23 mouse cellular contexts compared by ENCODE assay signal in the genomic region with DNA sequence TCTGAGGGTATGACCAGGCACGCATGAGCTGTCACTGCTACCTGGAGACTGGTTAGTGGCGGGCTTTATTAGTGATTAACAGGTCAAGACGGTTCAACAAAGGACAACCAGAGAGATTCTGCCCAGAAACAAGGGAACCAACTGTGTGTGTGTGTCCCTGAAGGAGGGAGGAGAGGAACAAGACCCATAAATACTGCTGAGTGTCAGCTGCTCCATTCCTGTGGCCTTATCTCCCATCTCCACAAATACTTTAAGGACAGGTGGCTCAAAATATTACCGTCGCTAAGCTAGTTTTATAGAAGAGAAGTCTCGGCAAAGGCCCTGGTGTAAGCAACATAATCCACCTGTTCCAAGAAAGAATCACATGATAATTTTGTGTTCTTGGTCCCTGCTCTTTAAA. TPM values are rescaled to one million over a fixed set of nuclear protein-coding genes. Genes with fewer than 3 reads are reported as not detected.
DNase-seq lines count a peak whose midpoint lies in the region; ATAC-seq and TF ChIP-seq lines count a peak whose summit lies in the region.
"Had no signal": no experiment of that assay in that cellular context is flagged by ENCODE, and none has a peak within 500 bp of the region (broad histone marks: within the 10 kb centered on the region; RNA-seq: fewer than 3 reads in every experiment).

No protein-coding gene starts in this region.

- H3K9me3 ChIP-seq in limb, embryonic 13.5 days: no peaks in the 10 kb centered on the region
- H3K9me3 ChIP-seq in limb, embryonic 10.5 days (replicated peaks): no peaks in the 10 kb centered on the region
- H3K9me3 ChIP-seq: embryonic facial prominence, embryonic 13.5 days; embryonic facial prominence, embryonic 15.5 days; forebrain, embryonic 10.5 days; forebrain, embryonic 12.5 days had no signal

- H3K27ac ChIP-seq in gastrocnemius, adult 2 months: peak overlapping the region; percentile 76
- no peak overlapping the region for H3K27ac ChIP-seq in limb, embryonic 13.5 days
- H3K27ac ChIP-seq in limb, embryonic 10.5 days: no peak overlapping the region
- H3K27ac ChIP-seq: embryonic facial prominence, embryonic 13.5 days; embryonic facial prominence, embryonic 15.5 days; forebrain, embryonic 10.5 days; forebrain, embryonic 12.5 days had no signal

- peak; percentile 52 for ATAC-seq in limb, embryonic 13.5 days (ENCODE audit: low FRiP score, low read depth)
- ATAC-seq: forebrain, embryonic 14.5 days had no signal

- no peak for TF ChIP-seq POLR2A in myocyte (IDR thresholded peaks at IDR 0.05; ENCODE audit: insufficient read length, low read depth)

- H3K79me2 ChIP-seq in myocyte (ENCODE audit: control insufficient read depth, insufficient read depth): no peaks in the 10 kb centered on the region

- no peak overlapping the region for H3ac ChIP-seq in myocyte (ENCODE audit: control insufficient read depth, insufficient read length)

- intact Hi-C loops in gastrocnemius, adult 2 months (cut with DNase I): no loop called here

- 79% methylated on average over 6 of the region's 6 CpGs for WGBS in limb, embryonic 13.5 days
- WGBS in limb, embryonic 10.5 days: 81% methylated on average over 6 of the region's 6 CpGs

- H3K4me2 ChIP-seq in limb, embryonic 13.5 days (replicated peaks): no peak overlapping the region
- H3K4me2 ChIP-seq in myocyte (ENCODE audit: low read depth): no peak overlapping the region
- H3K4me2 ChIP-seq: embryonic facial prominence, embryonic 13.5 days; embryonic facial prominence, embryonic 15.5 days; forebrain, embryonic 12.5 days had no signal

- no peaks in the 10 kb centered on the region for H3K36me3 ChIP-seq in limb, embryonic 13.5 days
- no peaks in the 10 kb centered on the region for H3K36me3 ChIP-seq in limb, embryonic 10.5 days
- H3K36me3 ChIP-seq in myocyte (ENCODE audit: control insufficient read depth, insufficient read depth): peaks cover 5% of the 10 kb centered on the region
- H3K36me3 ChIP-seq: embryonic facial prominence, embryonic 13.5 days; embryonic facial prominence, embryonic 15.5 days; forebrain, embryonic 10.5 days; forebrain, embryonic 12.5 days had no signal

- H3K27me3 ChIP-seq in limb, embryonic 13.5 days: no peaks in the 10 kb centered on the region
- H3K27me3 ChIP-seq in limb, embryonic 10.5 days (ENCODE audit: low read depth, poor library complexity, severe bottlenecking): no peaks in the 10 kb centered on the region
- no peaks in the 10 kb centered on the region for H3K27me3 ChIP-seq in myocyte (ENCODE audit: control insufficient read depth, insufficient read depth, insufficient read length)
- H3K27me3 ChIP-seq: embryonic facial prominence, embryonic 13.5 days; embryonic facial prominence, embryonic 15.5 days; forebrain, embryonic 12.5 days had no signal

- no peak overlapping the region for H3K4me3 ChIP-seq in gastrocnemius, adult 2 months
- no peak overlapping the region for H3K4me3 ChIP-seq in limb, embryonic 13.5 days
- no peak overlapping the region for H3K4me3 ChIP-seq in limb, embryonic 10.5 days
- no peak overlapping the region for H3K4me3 ChIP-seq in myocyte
- H3K4me3 ChIP-seq: embryonic facial prominence, embryonic 13.5 days; embryonic facial prominence, embryonic 15.5 days; erythroblast, embryonic 14.5 days; forebrain, embryonic 10.5 days; forebrain, embryonic 12.5 days had no signal

- no peak for TF ChIP-seq CTCF in gastrocnemius, adult 2 months (IDR thresholded peaks at IDR 0.05)

- no peak overlapping the region for H3K9ac ChIP-seq in limb, embryonic 13.5 days
- H3K9ac ChIP-seq: embryonic facial prominence, embryonic 13.5 days; embryonic facial prominence, embryonic 15.5 days; forebrain, embryonic 12.5 days had no signal

- no peak for DNase-seq in gastrocnemius, adult 2 months
- DNase-seq in gastrocnemius, postnatal 25 days: no peak
- DNase-seq in limb, embryonic 10.5 days (ENCODE audit: low spot score): no peak
- no peak for DNase-seq in right cerebral cortex, adult 18-20 months
- no peak for DNase-seq in right cerebral cortex, adult 2 months (ENCODE audit: low spot score in 2 of 2)
- DNase-seq: adrenal gland, adult 2 months; adrenal gland, postnatal 10 days; adrenal gland, postnatal 25 days; cerebellum, adult 11 months; cerebellum, adult 18-20 months; cerebellum, adult 8-10 months; cerebellum, adult 9-11 months; cerebellum, postnatal 14 days; cerebellum, postnatal 36 days; embryo, embryonic 11 days had no signal

- peaks cover 19% of the 10 kb centered on the region for H3K4me1 ChIP-seq in limb, embryonic 13.5 days
- H3K4me1 ChIP-seq in limb, embryonic 10.5 days: peaks cover 15% of the 10 kb centered on the region

TF ChIP-seq in myocyte, 11 proteins besides CTCF, POLR2A, EP300 and RAD21:
- TF ChIP-seq REST (IDR thresholded peaks at IDR 0.05; ENCODE audit: insufficient read depth, insufficient read length) (no peak), MAX (IDR thresholded peaks at IDR 0.05; ENCODE audit: low read depth) (no peak), POLR2AphosphoS2 (IDR thresholded peaks at IDR 0.05; ENCODE audit: insufficient read length, low read depth) (no peak), E2F4 (IDR thresholded peaks at IDR 0.05; ENCODE audit: insufficient read depth) (no peak), SRF (IDR thresholded peaks at IDR 0.05; ENCODE audit: control insufficient read depth, insufficient read length, low read depth) (no peak), TCF3 (IDR thresholded peaks at IDR 0.05; ENCODE audit: insufficient read length, low read depth) (peak; percentile 41), MYOD1 (IDR thresholded peaks at IDR 0.05; ENCODE audit: control insufficient read depth in 1 of 3, insufficient read length in 2 of 3, low read depth in 2 of 3) (peak; percentile 64 to 91 (median 74)), TCF12 (IDR thresholded peaks at IDR 0.05; ENCODE audit: insufficient read depth, poor library complexity, severe bottlenecking) (peak; percentile 69), MYOG (IDR thresholded peaks at IDR 0.05; ENCODE audit: control insufficient read depth in 1 of 3, insufficient read depth in 1 of 3, insufficient read length in 2 of 3, low read depth in 2 of 3) (peak in 2 of 3 experiments; percentile 74 to 79)

RNA-seq across cellular contexts. Expression of gene Fam8a1, which starts 39.9 kb away (rescaled TPM):
- total RNA-seq in gastrocnemius, adult 2 months (2021): 10 to 100 TPM; 29.7 to 34.3 TPM
- total RNA-seq in gastrocnemius, postnatal 25 days (2021): 10 to 100 TPM; 21.3 to 21.9 TPM
- 11.6 and 11.8 TPM in 2 replicates for polyA plus RNA-seq in limb, embryonic 13.5 days (2015; fragmentation: Nextera tagmentation; extraction: Ambion mirVana)
- polyA plus RNA-seq in limb, embryonic 10.5 days (2016; fragmentation: Nextera tagmentation; extraction: Ambion mirVana): 6.2 and 8.7 TPM in 2 replicates
- polyA plus RNA-seq in myocyte (2012; fragmentation: generic; extraction: Trizol): 15.7 TPM
